12 mouse cellular contexts compared by ENCODE assay signal in genomic region chr19:10482703-10483102, GRCm38 (mm10). TPM values are rescaled to one million over a fixed set of nuclear protein-coding genes. Genes with fewer than 3 reads are reported as not detected.
DNase-seq lines count a peak whose midpoint lies in the region; ATAC-seq and TF ChIP-seq lines count a peak whose summit lies in the region.
"Had no signal": no experiment of that assay in that cellular context is flagged by ENCODE, and none has a peak within 500 bp of the region (broad histone marks: within the 10 kb centered on the region; RNA-seq: fewer than 3 reads in every experiment).

Gene Ppp1r32 (minus strand): TSS chr19:10482928.

- no peaks in the 10 kb centered on the region for H3K36me3 ChIP-seq in heart, postnatal 0 days (replicated peaks; ENCODE audit: control insufficient read depth, insufficient read depth, low read length)
- H3K36me3 ChIP-seq in forebrain, embryonic 12.5 days (replicated peaks) = no peaks in the 10 kb centered on the region
- H3K36me3 ChIP-seq in lung, embryonic 15.5 days = no peaks in the 10 kb centered on the region
- no peaks in the 10 kb centered on the region for H3K36me3 ChIP-seq in stomach, embryonic 14.5 days (ENCODE audit: control insufficient read depth, insufficient read depth, low read length)
- H3K36me3 ChIP-seq: neural tube, embryonic 13.5 days had no signal

- H3K4me3 ChIP-seq in heart, postnatal 0 days (ENCODE audit: low read depth, low read length) = no peak within 1 kb of the TSS
- no peak within 1 kb of the TSS for H3K4me3 ChIP-seq in forebrain, embryonic 12.5 days (replicated peaks)
- no peak within 1 kb of the TSS for H3K4me3 ChIP-seq in lung, embryonic 15.5 days
- H3K4me3 ChIP-seq in stomach, embryonic 14.5 days (ENCODE audit: low read depth, low read length) = no peak within 1 kb of the TSS
- H3K4me3 ChIP-seq: neural tube, embryonic 13.5 days had no signal

- H3K9me3 ChIP-seq in heart, postnatal 0 days (replicated peaks; ENCODE audit: control insufficient read depth, low read length) = no peaks in the 10 kb centered on the region
- H3K9me3 ChIP-seq in forebrain, embryonic 12.5 days = no peaks in the 10 kb centered on the region
- H3K9me3 ChIP-seq in lung, embryonic 15.5 days = no peaks in the 10 kb centered on the region
- no peaks in the 10 kb centered on the region for H3K9me3 ChIP-seq in stomach, embryonic 14.5 days (ENCODE audit: control insufficient read depth, low read depth, low read length)
- H3K9me3 ChIP-seq: neural tube, embryonic 13.5 days had no signal

- peaks cover 4% of the 10 kb centered on the region; the same call in 1 of the 2 replicates for H3K4me1 ChIP-seq in heart, postnatal 0 days (ENCODE audit: control insufficient read depth, insufficient read depth)
- peaks cover 9% of the 10 kb centered on the region for H3K4me1 ChIP-seq in forebrain, embryonic 12.5 days
- 0 out of 2 replicates have a peak, but pooled peaks cover 5% of the 10 kb centered on the region for H3K4me1 ChIP-seq in lung, embryonic 15.5 days
- H3K4me1 ChIP-seq in stomach, embryonic 14.5 days (ENCODE audit: control insufficient read depth, insufficient read depth, low read length) = no peaks in the 10 kb centered on the region

- H3K4me2 ChIP-seq in heart, postnatal 0 days (ENCODE audit: low read depth, low read length) = no peak within 1 kb of the TSS
- no peak within 1 kb of the TSS for H3K4me2 ChIP-seq in forebrain, embryonic 12.5 days
- no peak within 1 kb of the TSS for H3K4me2 ChIP-seq in lung, embryonic 15.5 days
- H3K4me2 ChIP-seq in stomach, embryonic 14.5 days (replicated peaks; ENCODE audit: low read depth, low read length) = no peak within 1 kb of the TSS
- H3K4me2 ChIP-seq: neural tube, embryonic 13.5 days had no signal

- H3K27me3 ChIP-seq in heart, postnatal 0 days (ENCODE audit: control insufficient read depth, insufficient read depth, low read length) = peaks cover 39% of the 10 kb centered on the region
- peaks cover 12% of the 10 kb centered on the region; the same call in 1 of the 2 replicates for H3K27me3 ChIP-seq in forebrain, embryonic 12.5 days
- no peaks in the 10 kb centered on the region for H3K27me3 ChIP-seq in lung, embryonic 15.5 days
- no peaks in the 10 kb centered on the region for H3K27me3 ChIP-seq in stomach, embryonic 14.5 days (ENCODE audit: control insufficient read depth, insufficient read depth, low read length)

- 23% methylated on average over 6 of the region's 6 CpGs for WGBS in heart, postnatal 0 days
- 27% methylated on average over 6 of the region's 6 CpGs for WGBS in forebrain, embryonic 12.5 days
- WGBS in lung, embryonic 15.5 days = 28% methylated on average over 6 of the region's 6 CpGs
- 24% methylated on average over 6 of the region's 6 CpGs for WGBS in stomach, embryonic 14.5 days

- TF ChIP-seq EP300 in heart, postnatal 0 days (IDR thresholded peaks at IDR 0.05; ENCODE audit: low read depth) = no peak

- TF ChIP-seq CTCF in heart, postnatal 0 days (IDR thresholded peaks at IDR 0.05; ENCODE audit: low read depth) = no peak

- H3K9ac ChIP-seq in heart, postnatal 0 days (replicated peaks; ENCODE audit: low read depth, low read length) = no peak within 1 kb of the TSS
- no peak within 1 kb of the TSS for H3K9ac ChIP-seq in forebrain, embryonic 12.5 days
- H3K9ac ChIP-seq in lung, embryonic 15.5 days = no peak within 1 kb of the TSS
- no peak within 1 kb of the TSS for H3K9ac ChIP-seq in stomach, embryonic 14.5 days (replicated peaks; ENCODE audit: low read depth, low read length)
- H3K9ac ChIP-seq: neural tube, embryonic 13.5 days had no signal

- 0 out of 2 replicates have a peak, but pooled peaks have one; percentile 11 for ATAC-seq in heart, postnatal 0 days (ENCODE audit: insufficient read depth, low read depth)
- peak; percentile 66; the same call in 1 of the 2 replicates for ATAC-seq in forebrain, embryonic 12.5 days (ENCODE audit: low FRiP score)
- peak; percentile 60; the same call in 1 of the 2 replicates for ATAC-seq in lung, embryonic 15.5 days (ENCODE audit: borderline replicate concordance, extremely low read depth, low FRiP score, low TSS enrichment)
- peak; percentile 57; the same call in 1 of the 2 replicates for ATAC-seq in stomach, embryonic 14.5 days (ENCODE audit: insufficient number of reproducible peaks, insufficient read depth, low FRiP score, low read depth)

- H3K27ac ChIP-seq in heart, postnatal 0 days (ENCODE audit: low read depth) = no peak within 1 kb of the TSS
- no peak within 1 kb of the TSS; the same call in 1 of the 2 replicates for H3K27ac ChIP-seq in forebrain, embryonic 12.5 days
- no peak within 1 kb of the TSS for H3K27ac ChIP-seq in lung, embryonic 15.5 days
- H3K27ac ChIP-seq in stomach, embryonic 14.5 days (ENCODE audit: low read length) = no peak within 1 kb of the TSS
- H3K27ac ChIP-seq: neural tube, embryonic 13.5 days had no signal

- DNase-seq in heart, postnatal 0 days (ENCODE audit: low spot score) = no peak
- DNase-seq in heart, adult 8-10 months (ENCODE audit: low spot score) = no peak
- DNase-seq in thymus, postnatal 4 days = no peak
- no peak for DNase-seq in urinary bladder, postnatal 4 days (ENCODE audit: low spot score in 2 of 2)
- no peak for DNase-seq in thymus, postnatal 25 days
- DNase-seq: adrenal gland, postnatal 10 days had no signal

RNA-seq across cellular contexts. Expression of gene Ppp1r32, which starts in this region (rescaled TPM):
- total RNA-seq in heart, postnatal 0 days (2014; rRNA removed; ENCODE audit: low replicate concordance) = 0.19 TPM in 1 of 2 replicates, not detected in the other
- 0.14 TPM in 2 replicates for polyA plus RNA-seq in heart, postnatal 0 days (2015; fragmentation: Nextera tagmentation; extraction: Ambion mirVana)
- total RNA-seq in heart, adult 8-10 months (2022) = under 1 TPM in 3 of 4 experiments, not detected in 1; 0.22 to 0.38 (median 0.28) TPM
- 0.58 and 0.97 TPM in 2 replicates for polyA plus RNA-seq in forebrain, embryonic 12.5 days (2016; fragmentation: Nextera tagmentation; extraction: Ambion mirVana)
- 0.81 and 0.87 TPM in 2 replicates for polyA plus RNA-seq in lung, embryonic 15.5 days (2015; fragmentation: Nextera tagmentation; extraction: Ambion mirVana)
- 0.17 TPM in 1 of 2 replicates, not detected in the other for polyA plus RNA-seq in stomach, embryonic 14.5 days (2014; fragmentation: Nextera tagmentation; extraction: Ambion mirVana)
- total RNA-seq: hematopoietic stem cell, adult 5-6 weeks; liver, adult 2 months had no signal

Comparison
In these comparisons a context has a peak if more than half of its experiments do, and no peak if none do; other contexts are left out.
1. Peak in ATAC-seq in heart, postnatal 0 days; RNA of the gene not detected or under 1 TPM.
2. Peak in ATAC-seq in forebrain, embryonic 12.5 days; RNA of the gene not detected or under 1 TPM.
3. Peak in ATAC-seq in lung, embryonic 15.5 days; RNA of the gene not detected or under 1 TPM.
4. Peak in ATAC-seq in stomach, embryonic 14.5 days; RNA of the gene not detected or under 1 TPM.
5. ATAC-seq: peak in every context shown above with its lines; median percentile 66 in forebrain, embryonic 12.5 days; 60 in lung, embryonic 15.5 days; 57 in stomach, embryonic 14.5 days; 11 in heart, postnatal 0 days.